Mouse (Mus musculus): ENCODE data around the gene Ablim1.

DNA sequence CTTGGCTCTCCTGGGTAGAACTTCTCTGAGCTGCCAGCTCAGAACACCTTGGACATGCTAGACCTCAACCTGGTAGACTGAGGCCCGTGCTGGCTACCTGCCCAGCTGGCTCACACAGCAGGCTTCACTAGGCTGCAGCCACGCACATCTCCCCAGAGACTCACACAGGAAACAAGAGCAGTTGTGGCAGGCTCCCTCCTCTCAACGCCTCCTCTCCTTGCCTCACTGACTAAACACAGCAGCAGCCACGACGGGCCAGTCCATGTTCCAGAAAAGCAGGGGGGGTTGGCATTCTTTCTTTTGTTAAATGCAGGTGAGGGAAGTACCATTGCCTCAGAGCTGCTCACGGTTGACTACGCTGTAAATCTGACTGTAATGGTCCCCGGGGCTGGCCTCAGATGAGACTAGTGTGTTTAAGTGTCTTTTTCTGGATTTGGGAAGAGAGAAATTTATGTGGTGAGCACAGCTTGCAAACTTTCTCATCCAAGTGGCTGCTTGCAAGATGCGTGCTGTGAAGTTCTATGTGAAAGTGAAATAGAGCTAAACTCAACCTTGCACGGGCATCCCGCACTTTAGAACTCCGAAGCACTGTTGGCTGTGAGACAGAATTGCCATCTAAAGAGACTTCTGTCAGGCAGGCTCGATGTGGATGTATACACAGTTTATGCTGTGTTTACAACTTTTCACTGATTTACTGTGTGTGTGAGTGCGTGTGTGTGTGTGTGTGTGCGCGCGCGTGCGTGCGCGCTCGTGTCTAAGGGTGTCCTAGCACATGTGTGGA, 195.7 kb downstream of the Ablim1 start:
- no peak for TF ChIP-seq CTCF (IDR thresholded peaks at IDR 0.05; ENCODE audit: borderline replicate concordance, insufficient read depth, low read depth, low read length)
- no peak for TF ChIP-seq POLR2A (IDR thresholded peaks at IDR 0.05; ENCODE audit: borderline replicate concordance, insufficient read depth, low read length)

Measured in cerebellum, adult 2 months (tissue).